Mouse (Mus musculus): ENCODE measurements around the gene Dusp22. TPM values are rescaled to one million over a fixed set of nuclear protein-coding genes. Genes with fewer than 3 reads are reported as not detected.

Gene Dusp22
- polyA plus RNA-seq (2015; fragmentation: Nextera tagmentation; extraction: Ambion mirVana): 25.6 and 28.3 TPM in 2 replicates

DNA sequence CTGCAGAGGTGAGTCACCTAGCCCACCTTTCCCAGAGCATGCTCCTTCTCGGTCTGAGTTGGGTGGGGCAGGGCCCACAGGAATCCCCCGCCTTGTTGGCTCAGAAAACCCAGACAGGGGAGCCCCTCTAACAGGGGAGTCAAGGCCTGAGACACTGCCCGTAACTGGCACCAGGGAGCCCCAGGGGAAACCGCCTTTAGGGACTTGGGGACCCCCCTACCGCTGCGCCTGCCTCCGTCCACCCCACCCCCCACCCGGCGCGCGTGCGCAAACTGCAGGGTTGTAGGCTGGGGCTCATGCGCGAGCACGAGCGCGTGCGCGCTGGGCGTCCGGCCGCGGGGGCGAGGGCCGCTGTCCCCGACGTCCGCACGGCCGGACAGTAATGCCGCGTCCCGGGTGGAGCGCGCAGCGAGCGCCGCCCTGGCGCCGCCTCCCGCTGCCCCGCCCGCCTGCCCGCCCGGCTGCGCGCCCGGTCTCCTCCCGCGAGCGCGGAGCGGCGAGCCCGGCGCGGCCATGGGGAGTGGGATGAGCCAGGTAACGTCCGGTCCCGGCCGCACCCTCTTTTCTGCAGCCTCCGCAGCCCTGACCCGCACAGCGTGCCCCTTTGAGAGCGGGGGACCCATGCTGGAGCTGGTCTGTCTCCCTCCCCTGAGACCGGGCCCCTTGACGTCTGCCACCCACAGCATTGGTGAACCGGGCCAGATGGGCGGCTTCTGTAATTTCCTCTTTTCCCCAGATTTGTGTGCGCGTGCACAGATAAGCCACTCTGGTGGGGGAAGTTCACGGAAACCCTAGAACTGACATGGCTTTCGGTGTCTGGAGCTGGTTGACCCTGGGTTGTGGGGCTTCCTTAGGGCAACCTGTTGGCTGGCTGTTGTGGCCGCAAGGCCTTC, at the start of gene Dusp22:
TSS of gene Dusp22 (plus strand) at position 387 of the 893 bp plus-strand sequence.
- no peaks in the 10 kb centered on the region for H3K27me3 ChIP-seq
- ATAC-seq (ENCODE audit: low FRiP score, low read depth): peak; percentile 91
- H3K9me3 ChIP-seq: no peaks in the 10 kb centered on the region
- H3K36me3 ChIP-seq: no peaks in the 10 kb centered on the region
- H3K4me3 ChIP-seq: peak within 1 kb of the TSS; percentile 80
- H3K4me1 ChIP-seq: peaks cover 8% of the 10 kb centered on the region
- WGBS: 1% methylated on average over 44 of the region's 74 CpGs
- peak within 1 kb of the TSS; percentile 85 for H3K9ac ChIP-seq
- H3K27ac ChIP-seq: peak within 1 kb of the TSS; percentile 65; the same call in 1 of the 2 replicates
- H3K4me2 ChIP-seq (replicated peaks): peak within 1 kb of the TSS; percentile 77

DNA sequence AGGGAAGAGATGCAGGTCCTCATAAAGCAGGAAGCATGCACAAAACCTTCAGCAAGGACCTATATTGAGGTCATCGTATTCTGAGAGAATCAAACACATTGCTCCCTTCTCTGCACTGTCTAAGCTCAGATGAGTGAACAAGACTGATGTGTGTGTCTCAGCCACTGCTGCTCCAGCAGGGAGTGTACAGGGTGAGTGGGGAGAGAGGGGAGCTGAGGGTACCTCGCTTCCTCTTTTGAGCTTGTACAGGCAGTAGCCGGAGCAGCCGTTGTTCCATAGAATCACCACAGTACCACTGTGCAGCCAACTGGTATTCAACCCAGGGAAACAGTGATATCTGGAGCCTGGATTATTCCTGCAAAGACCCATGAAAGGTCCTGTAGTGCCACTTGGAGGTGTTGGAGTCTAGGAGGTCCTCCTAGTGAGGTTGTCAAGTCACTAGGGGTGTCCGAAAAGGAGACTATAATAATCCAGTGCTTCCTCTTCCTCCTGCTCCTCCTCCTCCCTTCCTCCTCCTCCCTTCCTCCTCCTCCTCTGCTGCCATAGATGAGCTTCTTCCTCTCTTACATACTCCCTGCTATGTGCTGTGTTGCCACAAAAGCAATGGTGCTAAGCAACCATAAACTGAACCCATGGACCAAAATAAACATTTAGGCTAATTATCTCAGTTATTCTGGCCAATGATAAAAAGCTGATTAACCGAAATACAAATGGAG, 47.6 kb upstream of the Dusp22 start:
- Histone ChIP-seq H3K4me1 (no peaks in the 10 kb centered on the region), H3K9me3 (no peaks in the 10 kb centered on the region), H3K4me3 (no peak overlapping the region), H3K4me2 (replicated peaks) (no peak overlapping the region), H3K27ac (no peak overlapping the region), H3K36me3 (no peaks in the 10 kb centered on the region), H3K27me3 (no peaks in the 10 kb centered on the region), H3K9ac (no peak overlapping the region)
- 84% methylated on average over 6 of the region's 6 CpGs for WGBS
- ATAC-seq (ENCODE audit: low FRiP score, low read depth): no peak

DNA sequence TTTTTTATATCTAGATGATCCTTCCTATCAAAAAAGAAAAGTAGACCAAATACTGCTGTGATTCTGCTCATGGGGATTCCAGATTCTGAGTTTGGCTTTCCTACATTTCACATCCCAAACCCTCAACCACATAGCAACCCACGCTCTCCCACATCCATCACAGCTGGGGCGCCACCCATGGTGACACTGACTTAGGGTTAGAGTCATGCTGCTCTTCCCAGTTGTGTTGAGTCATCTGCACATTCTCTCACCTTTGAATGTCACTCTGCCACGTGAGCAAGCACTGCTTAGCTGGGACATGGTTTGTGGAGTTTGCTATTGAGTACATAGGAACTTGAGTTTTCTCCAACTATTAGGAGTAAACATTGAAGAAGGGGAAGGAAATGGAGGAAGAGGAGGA, 40.1 kb upstream of the Dusp22 start:
- H3K36me3 ChIP-seq: no peaks in the 10 kb centered on the region
- no peak for ATAC-seq (ENCODE audit: low FRiP score, low read depth)

DNA sequence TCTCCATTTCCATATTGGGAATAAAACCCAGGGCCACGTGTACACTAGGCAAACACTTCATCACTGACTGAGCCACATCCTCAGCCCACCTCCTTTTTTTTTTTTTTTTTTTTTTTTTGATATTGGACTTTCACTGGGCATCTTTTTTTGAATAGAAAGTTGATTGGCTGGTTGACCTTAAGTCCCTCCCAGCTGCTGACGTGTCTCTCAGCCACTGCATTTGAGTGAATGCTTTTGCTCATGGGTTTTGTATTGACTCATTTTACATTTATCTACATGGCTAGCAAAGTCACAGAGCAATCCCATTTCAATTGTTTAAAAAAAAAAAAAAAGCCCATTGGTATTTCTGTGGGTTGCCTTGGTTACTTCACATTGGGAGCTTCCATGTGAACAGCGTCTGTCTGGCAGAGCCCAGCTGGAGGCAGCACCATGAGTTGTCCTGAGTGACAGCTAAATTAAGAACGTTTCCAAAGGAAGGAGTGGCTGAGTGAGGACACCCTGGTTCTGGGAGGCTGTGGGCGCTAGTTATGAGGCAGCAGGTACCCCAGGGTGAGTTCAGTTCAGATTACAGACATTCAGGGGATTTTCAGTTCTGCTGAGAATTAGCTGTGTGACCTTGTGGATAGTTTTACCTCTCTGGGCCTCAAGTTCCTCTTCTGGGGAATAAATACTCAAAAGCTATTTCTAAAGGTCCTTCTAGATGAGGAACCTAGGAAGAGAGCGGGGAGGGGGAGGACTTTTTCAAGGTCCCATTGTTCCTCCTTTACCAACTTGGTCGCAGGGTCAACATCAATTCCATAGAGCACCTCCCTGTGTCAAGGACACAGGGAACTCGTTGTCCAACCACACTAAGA, 31.4 kb upstream of the Dusp22 start:
- Histone ChIP-seq H3K4me2 (replicated peaks) (no peak overlapping the region), H3K9ac (no peak overlapping the region), H3K9me3 (no peaks in the 10 kb centered on the region), H3K27ac (no peak overlapping the region), H3K4me3 (no peak overlapping the region), H3K27me3 (no peaks in the 10 kb centered on the region), H3K4me1 (no peaks in the 10 kb centered on the region), H3K36me3 (no peaks in the 10 kb centered on the region)
- no peak for ATAC-seq (ENCODE audit: low FRiP score, low read depth)
- 65% methylated on average over 8 of the region's 8 CpGs for WGBS

More for the DNA sequence above, 40.1 kb upstream of the Dusp22 start:
- no peak overlapping the region for H3K27ac ChIP-seq
- no peaks in the 10 kb centered on the region for H3K27me3 ChIP-seq
- H3K4me3 ChIP-seq: no peak overlapping the region
- no peaks in the 10 kb centered on the region for H3K4me1 ChIP-seq
- H3K4me2 ChIP-seq (replicated peaks): no peak overlapping the region
- no peak overlapping the region for H3K9ac ChIP-seq
- 0 out of 2 replicates have a peak, but pooled peaks cover 2% of the 10 kb centered on the region for H3K9me3 ChIP-seq
- WGBS: 56% methylated on average over 3 of the region's 3 CpGs

DNA sequence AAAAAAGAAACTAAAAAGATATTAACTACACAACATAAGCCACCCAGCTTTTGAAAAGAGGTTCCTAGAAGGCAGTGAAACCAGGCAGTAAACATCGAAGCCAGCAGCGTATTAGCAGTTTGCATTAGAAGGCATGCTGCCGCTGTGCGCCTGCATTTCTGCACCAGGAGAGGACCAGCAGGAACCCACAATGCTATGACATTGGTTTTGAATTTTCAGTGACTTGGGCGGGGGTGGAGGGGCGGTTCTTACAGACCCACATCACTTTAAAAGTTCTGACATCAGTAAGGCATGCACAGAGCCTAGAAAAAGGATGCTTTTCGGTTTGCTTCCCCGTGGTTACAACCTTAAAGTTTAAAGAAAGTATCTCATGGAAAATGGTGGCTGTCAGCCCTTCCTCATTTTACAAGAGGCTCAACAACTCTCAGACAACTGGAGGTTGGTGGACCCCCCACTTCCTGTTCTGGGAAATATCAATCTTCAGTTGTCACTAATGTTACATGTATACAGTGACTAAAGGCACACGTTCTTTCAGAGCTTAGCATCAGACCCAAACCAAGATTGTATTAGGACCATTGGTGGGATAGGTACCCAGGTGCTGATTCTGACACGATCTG, 29.9 kb upstream of the Dusp22 start:
- no peaks in the 10 kb centered on the region for H3K27me3 ChIP-seq
- no peaks in the 10 kb centered on the region for H3K36me3 ChIP-seq
- H3K9ac ChIP-seq: no peak overlapping the region
- H3K4me3 ChIP-seq: no peak overlapping the region
- ATAC-seq (ENCODE audit: low FRiP score, low read depth): no peak
- no peaks in the 10 kb centered on the region for H3K4me1 ChIP-seq
- H3K9me3 ChIP-seq: no peaks in the 10 kb centered on the region
- H3K4me2 ChIP-seq (replicated peaks): no peak overlapping the region
- 77% methylated on average over 10 of the region's 10 CpGs for WGBS
- H3K27ac ChIP-seq: no peak overlapping the region

DNA sequence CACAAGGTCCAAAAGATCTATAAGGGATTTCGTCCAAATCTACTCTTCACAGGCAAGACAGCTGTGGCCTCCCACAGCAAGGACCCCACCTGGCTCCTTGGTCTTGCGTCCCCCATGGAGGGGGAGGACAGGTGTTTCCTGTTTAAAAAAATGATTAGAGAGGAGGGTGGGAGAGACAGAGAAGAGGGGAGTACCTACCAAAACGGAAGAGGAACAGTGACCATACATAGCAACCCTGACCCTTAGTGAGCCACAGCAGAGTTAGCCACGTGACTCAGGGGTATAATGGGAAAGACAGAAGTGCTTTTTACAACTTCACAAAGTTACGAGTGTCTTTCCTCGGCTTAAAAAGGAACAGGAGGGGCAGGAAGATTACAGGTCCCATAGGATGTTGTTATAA, 26.8 kb upstream of the Dusp22 start:
- WGBS: 43% methylated on average over 6 of the region's 6 CpGs
- Histone ChIP-seq H3K9ac (no peak overlapping the region), H3K27ac (no peak overlapping the region), H3K27me3 (no peaks in the 10 kb centered on the region), H3K4me1 (no peaks in the 10 kb centered on the region), H3K36me3 (no peaks in the 10 kb centered on the region), H3K4me3 (no peak overlapping the region), H3K4me2 (replicated peaks) (no peak overlapping the region), H3K9me3 (no peaks in the 10 kb centered on the region)
- peak; percentile 48; the same call in 1 of the 2 replicates for ATAC-seq (ENCODE audit: low FRiP score, low read depth)

DNA sequence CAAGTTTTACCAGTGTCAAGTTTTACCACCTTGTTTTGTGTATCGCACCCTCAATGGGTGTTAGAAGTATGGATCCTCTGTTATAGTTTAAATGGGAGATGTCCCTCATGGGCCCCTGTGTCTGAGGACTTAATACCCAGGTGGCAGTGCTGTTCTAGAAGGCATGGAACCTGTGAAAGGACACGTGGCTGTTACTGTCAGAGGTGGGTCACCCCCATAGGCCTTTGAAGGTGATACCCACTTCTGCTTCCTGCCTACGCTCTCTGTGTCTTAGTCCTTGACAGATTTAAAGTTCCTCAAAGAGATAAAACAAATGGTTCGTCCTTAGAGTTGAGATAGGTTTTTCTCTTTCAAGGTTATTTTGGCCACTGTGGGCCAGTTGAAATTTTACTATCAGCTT, 23.3 kb upstream of the Dusp22 start:
- no peak overlapping the region for H3K27ac ChIP-seq
- H3K36me3 ChIP-seq: no peaks in the 10 kb centered on the region
- ATAC-seq (ENCODE audit: low FRiP score, low read depth): no peak
- H3K4me3 ChIP-seq: no peak overlapping the region
- no peaks in the 10 kb centered on the region for H3K4me1 ChIP-seq
- no peak overlapping the region for H3K4me2 ChIP-seq (replicated peaks)
- 75% methylated on average over 4 of the region's 4 CpGs for WGBS
- no peak overlapping the region for H3K9ac ChIP-seq
- no peaks in the 10 kb centered on the region for H3K27me3 ChIP-seq
- H3K9me3 ChIP-seq: no peaks in the 10 kb centered on the region

DNA sequence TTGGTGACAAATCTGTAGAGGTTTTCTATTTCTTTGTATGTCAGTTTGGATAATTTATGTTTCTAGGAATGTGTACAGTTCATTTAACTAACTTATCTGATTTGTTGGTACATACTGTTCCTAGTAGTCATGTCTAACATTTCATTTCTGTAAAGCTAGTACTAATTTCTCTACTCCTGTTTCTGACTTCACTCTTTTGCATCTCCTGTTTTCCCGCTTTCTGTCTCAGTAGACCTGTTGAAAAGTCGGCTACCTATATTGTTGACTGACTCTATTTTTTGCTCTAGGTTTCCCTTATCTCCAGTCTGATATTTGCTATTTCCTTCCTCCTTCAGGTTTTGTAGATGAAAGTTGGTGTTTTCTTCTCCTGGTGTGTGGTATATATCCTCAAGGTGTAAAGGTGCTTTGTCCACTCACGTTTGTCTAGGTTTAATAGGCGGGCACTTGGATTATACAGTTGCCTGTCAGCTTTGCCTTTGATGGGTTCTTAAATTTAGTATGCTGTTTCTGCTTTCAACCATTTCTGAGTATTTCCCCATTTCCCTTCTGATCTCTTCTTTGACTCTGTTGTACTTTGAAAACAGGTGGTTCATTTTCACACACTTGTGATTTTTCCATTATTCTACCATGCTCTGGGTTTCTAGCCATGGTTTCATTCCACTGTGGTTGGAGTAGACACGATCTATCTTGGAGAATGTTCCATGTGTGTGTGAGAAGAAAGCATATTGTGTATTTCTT, 21.3 kb upstream of the Dusp22 start:
- no peaks in the 10 kb centered on the region for H3K9me3 ChIP-seq
- H3K9ac ChIP-seq: no peak overlapping the region
- no peaks in the 10 kb centered on the region for H3K27me3 ChIP-seq
- 81% methylated on average over 5 of the region's 5 CpGs for WGBS
- no peak overlapping the region for H3K4me2 ChIP-seq (replicated peaks)
- no peaks in the 10 kb centered on the region for H3K36me3 ChIP-seq
- H3K4me3 ChIP-seq: no peak overlapping the region
- no peak for ATAC-seq (ENCODE audit: low FRiP score, low read depth)
- no peaks in the 10 kb centered on the region for H3K4me1 ChIP-seq
- no peak overlapping the region for H3K27ac ChIP-seq

DNA sequence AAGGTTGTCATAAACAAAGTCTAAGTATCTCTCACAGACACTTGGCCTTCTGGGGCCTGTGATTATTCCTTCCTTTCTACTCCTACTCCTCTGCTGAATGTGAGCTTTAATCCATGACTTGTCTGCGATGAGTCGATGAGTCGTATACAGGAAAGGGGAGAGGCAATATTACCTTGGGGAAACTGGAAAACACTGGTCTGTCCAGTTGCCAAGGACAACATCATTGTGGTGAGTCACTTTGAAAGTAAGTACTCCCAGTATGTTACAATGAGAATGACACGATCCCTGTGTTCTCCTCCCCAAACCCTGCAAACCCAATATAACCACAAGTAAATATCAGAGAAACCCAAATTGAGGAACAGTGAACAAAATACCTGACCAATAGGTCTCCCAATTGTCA, 17.7 kb upstream of the Dusp22 start:
- Histone ChIP-seq H3K9ac (no peak overlapping the region), H3K4me3 (no peak overlapping the region)

DNA sequence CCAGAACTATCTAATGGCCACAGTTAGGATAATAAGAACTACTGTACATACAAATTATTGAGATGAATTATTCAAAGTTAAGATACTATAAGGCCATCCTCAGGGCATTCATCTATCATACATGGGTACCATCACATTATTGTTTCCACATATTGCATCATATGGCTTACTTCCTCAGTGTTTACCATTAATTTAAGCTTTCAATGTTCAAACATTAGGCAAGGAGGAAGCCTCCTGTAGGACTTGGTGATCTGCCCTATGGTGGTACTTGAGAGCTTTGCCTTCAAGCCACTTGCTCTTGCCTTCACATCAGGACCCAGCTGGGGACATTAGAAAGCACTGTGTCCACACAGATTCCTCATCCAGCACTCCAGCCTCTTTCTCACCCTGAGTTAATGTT, 11.3 kb upstream of the Dusp22 start:
- Histone ChIP-seq H3K4me1 (0 out of 2 replicates have a peak, but pooled peaks cover 5% of the 10 kb centered on the region), H3K27me3 (no peaks in the 10 kb centered on the region), H3K4me3 (no peak overlapping the region), H3K9ac (no peak overlapping the region), H3K27ac (no peak overlapping the region), H3K4me2 (replicated peaks) (no peak overlapping the region), H3K9me3 (no peaks in the 10 kb centered on the region), H3K36me3 (no peaks in the 10 kb centered on the region)
- ATAC-seq (ENCODE audit: low FRiP score, low read depth): no peak

More for the DNA sequence above, 17.7 kb upstream of the Dusp22 start:
- H3K27me3 ChIP-seq: no peaks in the 10 kb centered on the region
- no peaks in the 10 kb centered on the region for H3K36me3 ChIP-seq
- no peaks in the 10 kb centered on the region for H3K4me1 ChIP-seq
- WGBS: 85% methylated on average over 4 of the region's 4 CpGs
- H3K9me3 ChIP-seq: no peaks in the 10 kb centered on the region
- no peak overlapping the region for H3K4me2 ChIP-seq (replicated peaks)
- H3K27ac ChIP-seq: no peak overlapping the region
- ATAC-seq (ENCODE audit: low FRiP score, low read depth): no peak

DNA sequence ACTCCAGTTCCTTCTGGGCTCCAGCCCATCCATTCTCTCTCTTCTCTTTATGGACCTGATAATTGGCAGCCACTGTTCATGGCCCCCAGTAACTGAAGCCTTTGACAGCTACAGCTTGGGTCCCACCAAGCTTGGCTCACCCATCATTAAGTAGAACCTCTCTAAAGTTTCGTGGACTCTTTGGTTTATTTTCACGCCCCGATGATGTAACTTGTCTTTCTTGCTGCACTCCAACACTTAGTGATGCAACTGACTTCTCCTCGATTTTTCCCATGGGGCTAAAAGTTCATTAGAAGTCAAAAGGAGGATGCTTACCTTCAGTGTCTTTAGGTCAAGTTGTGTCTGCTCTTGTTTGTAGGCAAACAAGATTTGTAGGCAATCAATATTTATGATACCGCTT, 10.6 kb upstream of the Dusp22 start:
- H3K4me1 ChIP-seq: 0 out of 2 replicates have a peak, but pooled peaks cover 5% of the 10 kb centered on the region
- no peak for ATAC-seq (ENCODE audit: low FRiP score, low read depth)
- no peak overlapping the region for H3K9ac ChIP-seq

More for the DNA sequence above, 10.6 kb upstream of the Dusp22 start:
- no peak overlapping the region for H3K4me3 ChIP-seq
- H3K27ac ChIP-seq: no peak overlapping the region
- no peaks in the 10 kb centered on the region for H3K36me3 ChIP-seq
- 91% methylated on average over 5 of the region's 5 CpGs for WGBS
- no peaks in the 10 kb centered on the region for H3K9me3 ChIP-seq
- no peaks in the 10 kb centered on the region for H3K27me3 ChIP-seq
- H3K4me2 ChIP-seq (replicated peaks): no peak overlapping the region

Data from limb, embryonic 13.5 days (tissue).